Mouse (Mus musculus) natural killer cell, adult 2 months (primary cell): ENCODE data around the gene Ranbp1.
A peak's percentile ranks its signal among the peaks of the same experiment; 100 is the strongest.
"Not testable (repeated sequence)": the region's sequence is repeated elsewhere in the genome, so short reads cannot be mapped to it uniquely, and the experiment has no call there.

Source experiments
- DNase-seq, 2 experiments: peaks; one replicate each; pipeline ENCODE4 v3.0.0; 2022; ENCODE audit warnings: low spot score in 2 of 2

The Ranbp1 gene

DNA sequence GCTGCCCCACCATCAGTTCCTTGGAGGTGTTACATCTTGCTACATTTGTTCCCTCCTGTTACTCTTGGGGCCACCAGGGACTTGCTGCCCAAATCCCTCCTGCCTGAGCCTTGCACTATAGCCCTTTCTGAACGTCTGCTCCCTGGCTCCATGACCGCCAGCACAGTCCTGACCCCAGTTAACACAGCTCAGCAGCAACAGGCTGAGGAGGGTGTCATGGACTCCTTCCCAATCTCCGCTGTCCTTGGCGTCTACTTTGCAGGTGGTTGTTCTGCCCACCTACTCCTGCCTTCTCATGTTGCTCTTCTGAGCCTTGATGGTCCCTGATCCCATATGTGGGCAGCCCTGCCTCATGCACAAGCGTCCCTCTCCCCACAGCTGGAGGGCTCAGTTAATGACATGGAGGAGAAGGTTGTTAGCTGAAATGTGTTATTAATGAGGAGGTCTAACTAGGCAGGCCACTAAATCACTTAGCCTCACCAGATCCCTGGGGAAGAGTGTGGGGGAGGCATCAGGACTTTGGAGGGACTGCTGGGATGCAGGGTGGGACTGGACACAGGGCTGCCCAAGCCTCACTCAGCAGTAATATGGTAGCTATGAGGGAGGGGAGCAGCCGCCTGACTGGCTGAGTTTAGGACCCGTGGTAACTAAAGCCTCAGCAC lies 45.0 kb downstream of the Ranbp1 start:
- DNase-seq: no peak

DNA sequence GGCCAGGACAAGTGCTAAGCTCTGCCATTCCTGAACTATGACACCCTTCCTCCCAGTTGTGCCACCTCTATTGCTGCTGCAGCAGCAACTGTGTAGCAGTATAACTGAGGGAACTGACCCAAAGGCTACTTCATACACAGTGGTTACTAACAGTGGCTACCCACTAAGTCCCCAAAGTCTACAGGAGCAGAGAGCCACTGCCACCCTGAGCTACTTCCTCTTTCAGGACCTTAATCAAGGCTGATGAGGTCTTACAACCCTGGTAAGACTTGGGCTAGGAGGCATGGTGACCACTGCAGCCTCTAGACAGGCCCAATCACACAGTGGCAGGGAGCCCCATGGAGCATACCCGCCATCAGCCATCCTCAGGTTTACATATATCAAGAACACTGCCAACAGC lies 46.5 kb downstream of the Ranbp1 start:
- no peak for DNase-seq

DNA sequence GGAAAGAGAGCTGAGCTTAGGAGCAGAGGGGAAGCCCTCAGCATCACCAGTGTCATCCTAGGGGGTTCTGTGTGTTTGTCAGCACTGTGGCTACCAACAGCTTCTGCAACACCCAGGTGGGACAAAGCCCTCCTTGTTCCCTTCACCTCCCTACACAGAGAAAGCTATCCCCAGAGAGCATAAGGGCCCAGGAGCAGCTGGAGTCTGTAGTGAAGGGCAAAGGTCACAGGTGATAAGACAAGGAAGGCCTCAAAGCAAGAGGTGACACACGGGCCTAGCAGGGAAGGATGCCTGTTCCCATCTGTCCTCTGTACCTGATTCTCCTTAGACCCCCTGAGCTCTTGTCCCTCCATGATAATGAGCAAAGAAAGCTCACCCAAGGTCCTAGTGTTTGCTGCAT lies 46.9 kb downstream of the Ranbp1 start:
- no peak for DNase-seq

DNA sequence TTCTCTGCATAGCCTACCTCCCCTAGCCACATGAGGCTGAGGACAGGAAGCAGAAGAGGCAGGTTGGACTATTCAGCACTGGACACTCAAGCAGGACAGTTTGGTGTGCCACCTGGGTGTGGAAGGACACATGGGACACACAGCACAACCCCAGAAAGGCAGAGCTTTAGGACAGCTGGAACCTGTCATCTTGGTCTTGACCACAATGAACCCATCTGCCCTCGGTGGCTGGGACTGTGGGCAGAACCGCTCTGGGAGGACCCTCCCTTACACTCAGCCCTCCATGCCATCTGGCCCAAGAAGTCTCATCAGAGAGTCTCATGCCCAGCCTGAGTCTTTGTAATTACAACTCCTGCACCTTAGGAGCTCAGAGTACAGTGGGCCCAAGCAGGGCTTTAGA lies 48.5 kb downstream of the Ranbp1 start:
- DNase-seq: no peak

DNA sequence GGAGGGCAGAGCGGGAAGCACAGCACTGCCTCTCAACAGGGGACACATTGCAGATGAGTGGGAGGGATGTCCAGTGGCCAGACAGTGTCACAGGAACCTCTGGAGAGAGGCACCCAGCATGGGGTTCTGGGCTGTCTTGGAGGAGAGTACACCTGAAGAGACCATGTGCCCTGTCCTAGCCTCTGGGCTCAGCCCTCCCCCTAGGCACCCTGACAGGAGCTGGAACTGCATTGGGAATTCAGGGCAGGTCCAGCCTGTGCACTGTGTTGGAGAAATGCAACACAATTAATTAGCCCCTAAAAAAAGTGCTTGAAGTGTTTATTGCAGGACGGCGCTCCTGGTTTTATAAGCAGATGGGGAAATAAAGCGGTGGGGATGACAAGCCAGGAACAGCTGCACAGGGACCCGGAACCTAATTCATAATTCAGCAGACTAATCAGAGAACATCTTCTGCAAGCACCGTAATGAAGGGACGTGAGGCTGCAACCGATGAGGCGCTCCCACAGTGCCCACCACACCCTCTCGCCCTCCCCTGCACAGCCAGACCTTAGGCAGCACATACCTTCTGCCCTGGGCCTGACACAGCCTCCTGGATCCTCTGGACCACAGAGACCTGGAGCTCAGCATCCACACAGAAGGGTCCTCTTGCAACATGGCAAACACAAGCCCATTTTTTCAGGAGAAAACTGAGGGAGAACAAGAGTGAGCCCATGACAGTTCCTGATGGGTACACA lies 50.0 kb downstream of the Ranbp1 start:
- no peak for DNase-seq

DNA sequence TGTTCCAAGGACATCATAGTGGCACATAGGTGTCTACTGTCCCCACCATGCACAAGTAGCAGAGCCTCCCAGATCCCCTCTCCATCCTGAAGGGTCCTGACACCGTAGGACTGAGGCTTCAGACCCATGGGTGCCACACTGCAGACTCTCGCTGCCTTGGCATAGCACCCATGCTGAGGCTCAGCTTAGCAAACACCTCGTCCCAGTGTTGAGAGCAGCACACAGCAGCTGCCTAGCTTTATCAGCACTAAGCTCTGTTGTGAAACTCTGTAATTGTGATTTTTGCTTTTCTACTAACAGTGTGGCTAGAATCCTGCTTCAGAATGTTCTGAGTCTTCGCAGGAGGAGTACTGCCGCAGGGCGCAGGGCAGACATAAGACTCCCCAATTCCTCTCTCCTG lies 50.7 kb downstream of the Ranbp1 start:
- no peak for DNase-seq

DNA sequence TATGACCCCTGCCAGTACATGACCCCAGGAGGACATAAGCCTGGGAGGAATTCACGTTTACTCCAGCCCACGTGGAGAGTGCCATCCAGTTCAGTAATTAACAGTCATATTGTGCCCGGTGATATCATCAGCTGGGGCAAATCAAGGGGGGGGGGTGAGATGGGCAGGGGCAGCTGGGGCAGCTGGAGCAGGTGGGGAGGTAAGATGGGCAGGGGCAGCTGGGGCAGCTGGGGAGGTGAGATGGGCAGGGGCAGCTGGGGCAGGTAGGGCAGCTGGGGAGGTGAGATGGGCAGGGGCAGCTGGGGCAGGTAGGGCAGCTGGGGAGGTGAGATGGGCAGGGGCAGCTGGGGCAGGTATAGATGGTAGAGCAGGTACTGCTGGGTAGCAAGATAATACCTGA lies 53.0 kb downstream of the Ranbp1 start:
- DNase-seq: not testable (repeated sequence)

DNA sequence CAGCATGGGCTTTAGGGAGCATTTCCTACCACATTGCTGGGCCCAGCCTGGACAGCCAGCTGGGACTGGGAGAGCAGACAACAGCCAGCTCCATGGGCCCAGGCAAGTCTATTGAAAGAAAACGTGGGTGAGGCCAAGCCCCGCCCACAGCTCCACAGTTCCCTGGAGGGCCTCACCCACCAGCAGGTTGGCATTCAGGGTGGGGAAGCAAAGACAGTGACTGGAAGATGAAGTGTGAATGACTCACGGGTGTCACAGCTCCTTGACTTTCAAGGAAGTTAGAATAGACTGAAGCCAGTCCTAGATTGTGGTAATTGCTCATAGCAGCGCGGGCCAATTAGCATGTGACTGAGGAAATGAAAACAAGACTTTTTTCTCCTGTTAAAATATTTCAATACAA lies 53.5 kb downstream of the Ranbp1 start:
- peak in 1 of 2 experiments; percentile 32 for DNase-seq

DNA sequence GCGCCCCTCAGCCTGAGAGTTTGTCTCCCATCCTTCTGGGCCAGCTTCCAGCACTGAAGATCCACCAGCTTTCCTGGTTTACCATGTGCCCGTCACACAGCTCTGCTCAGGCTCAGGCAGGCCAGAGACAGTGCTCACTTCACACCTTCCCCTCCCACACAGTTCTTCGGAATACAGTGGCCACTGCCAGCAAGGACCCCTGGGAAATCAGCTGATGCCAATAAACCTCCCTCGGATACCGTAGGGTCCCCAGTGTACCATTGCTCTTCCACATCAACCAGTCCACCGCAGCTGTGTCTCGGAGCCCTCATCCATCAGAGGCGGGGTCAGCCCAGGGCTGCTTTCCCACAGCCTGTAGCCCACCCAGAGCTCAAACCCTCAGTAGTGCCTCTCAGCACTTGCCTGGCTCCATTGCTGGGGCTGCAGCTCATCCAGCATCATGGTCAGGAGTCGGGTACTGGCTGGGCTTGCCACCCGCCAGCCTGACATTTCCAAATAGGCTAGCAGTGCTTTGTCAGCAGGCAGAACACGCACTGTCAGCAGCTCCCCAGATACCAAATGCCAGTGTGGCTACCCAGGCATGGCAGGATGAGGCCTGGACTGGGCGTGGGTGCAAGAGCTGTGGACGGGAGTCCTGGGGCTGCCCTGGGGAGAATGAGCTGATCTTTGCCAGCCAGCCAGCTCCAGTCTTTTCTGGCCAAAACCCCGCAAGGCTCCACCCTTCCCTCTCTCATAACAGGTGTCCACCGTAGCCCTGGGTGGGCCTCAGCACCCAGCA lies 54.1 kb downstream of the Ranbp1 start:
- DNase-seq: no peak

DNA sequence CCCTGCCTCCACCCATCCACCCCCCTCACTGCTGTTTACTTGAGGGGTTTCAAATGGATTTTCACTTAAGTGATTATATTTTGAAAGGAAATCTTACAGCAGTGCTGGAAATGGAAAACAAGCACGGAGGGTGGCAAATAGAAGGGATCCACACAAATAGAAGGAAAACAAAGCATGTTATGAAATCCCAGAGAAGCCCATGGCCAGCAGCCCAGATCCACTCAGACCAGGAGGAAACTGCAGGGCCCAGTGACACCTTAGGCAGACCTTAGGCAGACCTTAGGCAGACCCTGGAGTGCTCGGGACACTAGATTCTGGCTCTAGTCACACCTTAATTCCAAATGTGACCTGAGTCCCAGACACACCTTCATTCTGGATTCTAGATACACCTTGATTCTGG lies 57.5 kb downstream of the Ranbp1 start:
- no peak for DNase-seq
